Mouse (Mus musculus) kidney, postnatal 0 days (tissue): ENCODE data around the gene Pkig. TPM values are rescaled to one million over a fixed set of nuclear protein-coding genes. Genes with fewer than 3 reads are reported as not detected.

Experiments
- ATAC-seq: fragments of 200-750 bp; cut with Nextera tagmentation; replicated peaks from 2 replicates; pipeline ENCODE4 v1.8.0; 2017; ENCODE audit warnings: low read depth, moderate number of reproducible peaks, moderate TSS enrichment, moderate library complexity; ENCODE audit not compliant: low FRiP score
- DNase-seq: peaks from one replicate; pipeline ENCODE4 v3.0.0-alpha.2; 2016; ENCODE audit warnings: low spot score
- H3K27ac ChIP-seq: fragments of 300-500 bp; sonication (generic); 2 replicates; pipeline ENCODE4 v1.5.1; 2014; ENCODE audit warnings: mild to moderate bottlenecking
- H3K27me3 ChIP-seq: fragments of 300-500 bp; sonication (generic); 2 replicates; pipeline ENCODE4 v1.6.1; 2014; ENCODE audit warnings: low read length, mixed read lengths; ENCODE audit not compliant: insufficient read depth
- H3K36me3 ChIP-seq: fragments of 300-500 bp; sonication (generic); 2 replicates; pipeline ENCODE4 v1.6.1; 2014; ENCODE audit warnings: low read length, mixed read lengths; ENCODE audit not compliant: insufficient read depth
- H3K4me1 ChIP-seq: fragments of 300-500 bp; sonication (generic); replicated peaks from 2 replicates; pipeline ENCODE4 v1.6.1; 2014; ENCODE audit warnings: antibody characterized with exemption, low read length, mixed read lengths; ENCODE audit not compliant: insufficient read depth
- H3K4me2 ChIP-seq: fragments of 300-500 bp; sonication (generic); 2 replicates; pipeline ENCODE4 v1.6.1; 2014; ENCODE audit warnings: mild to moderate bottlenecking, low read length, moderate library complexity, mixed read lengths
- H3K4me3 ChIP-seq: fragments of 300-500 bp; sonication (generic); replicated peaks from 2 replicates; pipeline ENCODE4 v1.5.1; 2014; ENCODE audit warnings: low read depth, low read length
- H3K9ac ChIP-seq: fragments of 300-500 bp; sonication (generic); 2 replicates; pipeline ENCODE4 v1.6.1; 2014; ENCODE audit warnings: low read depth, low read length
- H3K9me3 ChIP-seq: fragments of 300-500 bp; sonication (generic); replicated peaks from 2 replicates; pipeline ENCODE4 v1.6.1; 2016; ENCODE audit warnings: low read length, inconsistent platforms, mixed read lengths
- CTCF ChIP-seq: IDR thresholded peaks from 2 replicates; pipeline ENCODE4 v1.5.1; 2016; ENCODE audit warnings: antibody characterized with exemption, low read depth, mild to moderate bottlenecking, moderate library complexity
- WGBS: fragments of 180-500 bp; shearing (Covaris S2); extraction: QIAGEN DNeasy Blood & Tissue Kit; methylation state at CpG from one replicate; pipeline ENCODE4 v1.1.7; 2014; 5-methylcytosine and 5-hydroxymethylcytosine counted together
- polyA plus RNA-seq: library from polyadenylated mRNA; unstranded; fragments of >200 nt; fragmentation: Nextera tagmentation; extraction: Ambion mirVana; gene quantifications from 2 replicates; pipeline ENCODE4 v1.2.1, GENCODE M21; 2015

Pkig gene
- polyA plus RNA-seq, 1 experiment from 2014 or later: 179 TPM

DNA sequence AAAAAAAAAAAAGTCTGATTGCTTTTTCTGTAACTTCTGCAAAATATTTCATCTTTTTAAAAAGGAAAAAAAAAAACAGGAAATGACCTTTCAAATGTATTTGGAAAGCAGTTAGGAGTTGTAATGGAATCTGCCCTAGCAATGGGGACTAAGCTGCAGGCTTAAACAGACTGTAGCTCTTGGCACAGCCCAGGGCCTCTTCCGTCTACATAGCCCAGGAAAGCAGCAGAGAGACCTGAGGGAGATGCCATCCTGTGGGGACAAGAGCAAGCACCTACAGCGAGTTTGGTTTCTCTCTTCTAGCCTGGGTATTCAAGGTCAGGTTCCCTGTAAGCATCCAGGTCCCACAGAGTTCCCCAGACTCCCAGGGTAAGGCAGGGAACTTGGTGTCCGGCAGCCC lies 55.2 kb downstream of the Pkig start:
- ATAC-seq (no peak), DNase-seq (peak; percentile 56)
- no peak overlapping the region for H3K4me3 ChIP-seq
- no peaks in the 10 kb centered on the region for H3K36me3 ChIP-seq
- no peak for TF ChIP-seq CTCF
- H3K4me1 ChIP-seq: 0 out of 2 replicates have a peak, but pooled peaks cover 4% of the 10 kb centered on the region
- no peaks in the 10 kb centered on the region for H3K9me3 ChIP-seq
- H3K27me3 ChIP-seq: no peaks in the 10 kb centered on the region
- H3K4me2 ChIP-seq: no peak overlapping the region
- 60% methylated on average over 3 of the region's 3 CpGs for WGBS
- no peak overlapping the region for H3K27ac ChIP-seq
- H3K9ac ChIP-seq: no peak overlapping the region

DNA sequence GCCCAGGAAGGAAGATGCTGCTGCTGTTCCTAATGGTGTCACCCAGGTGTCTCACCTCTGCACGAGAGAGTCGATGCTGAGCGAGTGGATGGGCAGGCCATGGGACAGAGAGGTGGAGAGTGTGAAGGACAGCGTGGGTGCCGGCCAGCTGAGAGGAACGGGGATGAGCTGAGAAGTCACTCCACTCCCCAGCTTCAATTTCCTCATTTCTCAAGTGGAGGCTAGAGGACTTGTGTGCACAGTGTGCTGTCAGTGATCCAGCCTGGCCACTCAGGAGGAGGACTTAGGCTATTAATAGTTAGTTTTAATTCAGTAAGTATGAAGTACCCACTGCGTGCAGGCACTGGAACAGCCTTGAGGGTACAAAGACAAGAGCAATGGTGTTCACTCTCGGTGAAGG lies 58.3 kb downstream of the Pkig start:
- H3K9me3 ChIP-seq: no peaks in the 10 kb centered on the region
- DNase-seq (no peak), ATAC-seq (no peak)
- no peaks in the 10 kb centered on the region; the same call in 1 of the 2 replicates for H3K4me1 ChIP-seq
- H3K27ac ChIP-seq: peak overlapping the region; percentile 13; the same call in 1 of the 2 replicates
- TF ChIP-seq CTCF: no peak
- no peak overlapping the region for H3K9ac ChIP-seq
- WGBS: 42% methylated on average over 8 of the region's 8 CpGs
- H3K36me3 ChIP-seq: 0 out of 2 replicates have a peak, but pooled peaks cover 4% of the 10 kb centered on the region
- no peak overlapping the region for H3K4me2 ChIP-seq
- H3K27me3 ChIP-seq: no peaks in the 10 kb centered on the region
- H3K4me3 ChIP-seq: no peak overlapping the region

DNA sequence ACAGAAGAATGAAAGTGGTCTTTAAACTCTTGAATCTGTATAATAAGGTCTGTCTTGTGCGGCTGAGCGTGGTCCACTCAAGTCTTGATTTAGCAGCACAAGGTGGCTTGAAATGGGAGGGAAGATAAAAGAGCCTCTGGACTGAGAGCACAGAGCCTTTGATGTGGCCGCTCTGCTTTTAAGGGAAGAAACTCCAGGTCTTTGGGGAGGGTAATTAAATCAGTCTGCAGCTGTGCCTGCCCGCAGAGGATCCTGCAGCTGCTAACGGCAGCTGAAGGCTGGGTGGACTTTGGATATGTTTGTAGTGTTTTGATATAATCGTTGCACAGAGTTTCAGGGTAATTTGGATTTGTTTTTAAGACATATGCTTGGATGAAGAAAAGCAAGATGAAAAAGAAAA lies 58.7 kb downstream of the Pkig start:
- no peaks in the 10 kb centered on the region for H3K9me3 ChIP-seq
- no peak overlapping the region for H3K9ac ChIP-seq
- WGBS: 20% methylated on average over 6 of the region's 6 CpGs
- DNase-seq (peak; percentile 69), ATAC-seq (no peak)
- no peak overlapping the region for H3K4me3 ChIP-seq
- TF ChIP-seq CTCF: no peak
- no peak overlapping the region for H3K27ac ChIP-seq
- H3K4me2 ChIP-seq: no peak overlapping the region
- H3K36me3 ChIP-seq: 0 out of 2 replicates have a peak, but pooled peaks cover 9% of the 10 kb centered on the region
- no peaks in the 10 kb centered on the region for H3K27me3 ChIP-seq
- no peaks in the 10 kb centered on the region; the same call in 1 of the 2 replicates for H3K4me1 ChIP-seq

DNA sequence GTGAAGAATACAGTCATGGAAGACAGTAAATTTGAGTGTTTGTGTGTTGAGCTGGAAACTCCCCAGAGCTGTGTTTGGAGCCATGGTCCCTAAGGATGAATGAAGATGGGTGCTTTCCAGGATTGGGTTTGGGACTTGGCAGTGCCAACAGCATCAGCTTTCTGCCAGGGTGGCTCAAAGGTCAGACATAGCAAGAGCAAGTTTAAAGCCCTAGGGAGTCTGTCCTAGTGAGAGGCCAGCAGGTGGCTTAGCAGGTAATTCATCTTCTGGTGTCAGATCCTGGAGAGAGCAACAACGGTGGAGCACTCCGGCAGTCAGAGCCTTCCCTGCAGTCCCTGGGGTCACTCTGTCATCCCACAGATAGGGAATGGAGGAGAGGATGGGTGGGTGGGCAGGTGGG lies 60.3 kb downstream of the Pkig start:
- Histone ChIP-seq H3K27ac (no peak overlapping the region), H3K36me3 (0 out of 2 replicates have a peak, but pooled peaks cover 21% of the 10 kb centered on the region), H3K4me3 (no peak overlapping the region), H3K27me3 (no peaks in the 10 kb centered on the region), H3K4me1 (no peaks in the 10 kb centered on the region; the same call in 1 of the 2 replicates), H3K9ac (no peak overlapping the region), H3K4me2 (no peak overlapping the region), H3K9me3 (no peaks in the 10 kb centered on the region)
- no peak for DNase-seq
- no peak for TF ChIP-seq CTCF
- WGBS: 22% methylated on average over 2 of the region's 2 CpGs
- no peak for ATAC-seq

DNA sequence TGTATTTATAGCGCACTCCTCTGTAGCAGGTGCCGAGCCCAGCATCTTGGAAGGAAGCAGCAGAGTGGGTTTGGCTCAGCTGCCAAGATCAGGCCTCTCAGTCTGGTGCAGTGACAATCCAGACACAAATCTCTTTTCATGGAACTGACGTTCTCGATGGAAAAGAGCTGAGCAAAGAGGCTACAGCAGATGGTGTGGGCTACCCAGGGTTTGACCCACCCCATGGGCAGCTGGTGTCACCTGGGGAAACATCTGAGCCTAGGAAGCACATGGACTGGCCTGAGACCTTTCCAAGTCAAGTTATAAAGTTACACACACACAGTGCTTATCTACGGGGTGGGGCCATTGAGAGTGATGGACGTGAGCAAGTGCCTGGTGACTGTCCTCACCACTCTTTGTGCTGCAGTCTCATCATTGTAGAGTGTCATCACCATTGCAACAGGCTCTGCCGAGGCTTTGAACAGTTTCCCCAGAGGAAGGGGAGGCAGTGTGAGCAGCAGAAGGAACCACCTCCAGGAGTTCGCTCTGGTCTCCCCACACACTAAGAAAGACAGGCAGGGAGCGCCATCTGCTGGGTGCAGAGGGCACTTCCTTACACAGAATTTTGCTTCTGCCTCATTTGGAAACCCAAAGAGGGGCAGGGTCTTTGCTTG lies 60.9 kb downstream of the Pkig start:
- H3K9me3 ChIP-seq: no peaks in the 10 kb centered on the region

DNA sequence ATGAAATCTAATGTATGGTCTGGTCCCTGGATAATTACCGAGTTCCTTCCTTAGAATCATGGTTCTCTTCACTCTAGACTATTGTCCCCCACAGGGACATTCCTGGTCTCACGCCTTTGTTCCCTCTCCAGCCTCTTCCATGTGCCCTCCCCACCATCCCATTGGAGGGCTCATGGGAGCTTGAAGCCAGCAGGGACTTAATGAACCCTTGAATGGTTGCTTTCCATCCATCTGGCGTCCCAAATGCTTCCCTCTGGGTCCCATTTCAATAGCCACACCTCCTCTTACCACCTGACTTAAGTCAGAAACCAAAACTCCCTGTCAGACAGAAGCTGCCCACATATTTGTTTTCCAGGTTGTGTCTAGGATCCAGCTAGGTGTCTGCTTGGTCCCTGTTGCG lies 61.4 kb downstream of the Pkig start:
- Histone ChIP-seq H3K4me3 (no peak overlapping the region), H3K9ac (no peak overlapping the region), H3K27me3 (no peaks in the 10 kb centered on the region), H3K9me3 (no peaks in the 10 kb centered on the region), H3K4me2 (no peak overlapping the region), H3K36me3 (0 out of 2 replicates have a peak, but pooled peaks cover 25% of the 10 kb centered on the region), H3K27ac (no peak overlapping the region), H3K4me1 (no peaks in the 10 kb centered on the region; the same call in 1 of the 2 replicates)
- ATAC-seq (no peak), DNase-seq (no peak)
- TF ChIP-seq CTCF: no peak
- WGBS: 53% methylated on average over 4 of the region's 4 CpGs

More for the DNA sequence above, 60.9 kb downstream of the Pkig start:
- WGBS: 29% methylated on average over 9 of the region's 9 CpGs
- Histone ChIP-seq H3K27ac (no peak overlapping the region), H3K36me3 (0 out of 2 replicates have a peak, but pooled peaks cover 25% of the 10 kb centered on the region), H3K4me2 (no peak overlapping the region), H3K4me3 (no peak overlapping the region), H3K27me3 (no peaks in the 10 kb centered on the region), H3K9ac (no peak overlapping the region), H3K4me1 (no peaks in the 10 kb centered on the region; the same call in 1 of the 2 replicates)
- TF ChIP-seq CTCF: peak; percentile 97
- DNase-seq: peak; percentile 92
- ATAC-seq: peak; percentile 43
